Mouse (Mus musculus) skeletal muscle tissue, postnatal 0 days (tissue): ENCODE measurements around the gene Patj. TPM values are rescaled to one million over a fixed set of nuclear protein-coding genes. Genes with fewer than 3 reads are reported as not detected.

Experiments used
- microRNA-seq, 2 experiments: library from miRNA; unstranded; fragments of <30 nt; microRNA quantifications; one replicate each; pipeline ENCODE4; 2016
- polyA plus RNA-seq: library from polyadenylated mRNA; unstranded; fragments of >200 nt; fragmentation: Nextera tagmentation; extraction: Ambion mirVana; gene quantifications from 2 replicates; pipeline ENCODE4 v1.2.1, GENCODE M21; 2015

The Patj gene
- polyA plus RNA-seq = 2.1 and 3.1 TPM in 2 replicates

DNA sequence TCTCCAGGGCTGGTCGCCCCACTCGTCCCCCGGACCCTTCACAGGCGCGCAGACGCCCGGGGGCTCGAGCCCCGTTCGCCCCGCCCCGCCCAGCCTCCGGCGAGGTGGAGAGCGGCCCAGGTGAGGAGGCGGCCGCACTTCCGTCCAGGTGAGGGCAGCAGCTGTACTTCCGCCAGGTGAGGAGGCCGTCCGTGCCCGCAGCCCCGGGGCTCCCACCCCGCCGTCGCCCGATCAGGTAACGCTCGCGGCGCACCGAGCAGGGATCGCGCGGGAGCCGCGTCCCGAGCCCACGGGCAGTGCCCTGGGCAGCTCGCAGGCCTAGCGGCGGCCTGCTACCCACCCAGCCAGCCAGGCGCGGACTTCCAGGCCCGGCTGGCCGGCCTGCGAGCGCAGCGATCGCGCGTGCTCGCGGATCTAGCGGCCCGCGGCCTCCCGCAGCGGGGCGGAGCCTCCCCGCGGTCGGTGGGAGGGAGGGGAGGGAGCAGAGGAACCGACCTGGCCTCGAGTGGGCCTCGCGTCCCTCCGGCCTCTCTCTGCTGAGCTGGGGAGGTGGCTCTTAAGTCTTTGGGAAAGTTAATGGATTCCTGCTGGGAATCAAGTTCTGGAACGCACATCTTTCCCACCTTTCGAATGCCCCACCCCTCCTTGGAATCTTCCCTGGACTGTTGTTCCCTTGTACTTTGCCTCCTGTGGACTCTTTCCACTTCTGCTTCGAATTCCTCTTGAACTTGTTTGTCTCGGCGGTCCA, at the start of gene Patj:
Gene Patj (plus strand): TSS at position 96 of the 748 bp plus-strand sequence.

DNA sequence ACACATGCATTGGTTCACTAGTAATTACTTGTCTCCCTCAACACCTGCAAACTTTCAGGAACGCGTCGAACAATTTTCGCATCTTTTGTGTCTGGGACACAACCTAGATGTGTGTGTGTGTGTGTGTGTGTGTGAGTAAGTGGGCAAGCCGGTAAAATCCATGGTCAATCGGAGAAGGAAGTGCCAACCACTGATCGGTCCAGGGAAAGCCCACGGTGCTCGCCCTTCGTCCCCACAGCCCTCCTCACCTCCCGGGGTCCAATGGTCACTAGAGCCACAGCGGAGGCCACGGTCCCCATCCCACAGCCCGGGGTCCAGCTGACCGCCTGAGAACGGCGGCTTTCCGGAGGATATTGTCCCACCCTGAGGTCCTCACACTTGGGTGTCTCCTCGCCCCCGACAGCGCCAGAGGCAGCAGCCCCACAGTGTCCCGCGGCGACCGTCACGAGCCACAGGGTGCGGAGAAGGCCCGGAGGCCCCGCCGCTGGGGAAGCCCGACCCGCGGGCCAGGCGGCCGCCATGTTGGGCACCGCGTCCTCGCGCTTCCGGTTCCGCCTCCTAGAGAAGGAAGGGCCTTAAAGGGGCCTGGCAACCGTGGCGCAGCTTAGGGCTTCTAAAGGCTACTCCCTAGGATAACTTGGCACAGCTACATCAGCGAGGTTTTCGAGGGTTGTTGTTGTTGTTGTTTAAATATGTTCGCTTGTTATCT, 12.7 kb upstream of the Patj start, which contains the start of gene Tm2d1:
Gene Tm2d1 (minus strand): TSS at position 591 of the 709 bp plus-strand sequence.

DNA sequence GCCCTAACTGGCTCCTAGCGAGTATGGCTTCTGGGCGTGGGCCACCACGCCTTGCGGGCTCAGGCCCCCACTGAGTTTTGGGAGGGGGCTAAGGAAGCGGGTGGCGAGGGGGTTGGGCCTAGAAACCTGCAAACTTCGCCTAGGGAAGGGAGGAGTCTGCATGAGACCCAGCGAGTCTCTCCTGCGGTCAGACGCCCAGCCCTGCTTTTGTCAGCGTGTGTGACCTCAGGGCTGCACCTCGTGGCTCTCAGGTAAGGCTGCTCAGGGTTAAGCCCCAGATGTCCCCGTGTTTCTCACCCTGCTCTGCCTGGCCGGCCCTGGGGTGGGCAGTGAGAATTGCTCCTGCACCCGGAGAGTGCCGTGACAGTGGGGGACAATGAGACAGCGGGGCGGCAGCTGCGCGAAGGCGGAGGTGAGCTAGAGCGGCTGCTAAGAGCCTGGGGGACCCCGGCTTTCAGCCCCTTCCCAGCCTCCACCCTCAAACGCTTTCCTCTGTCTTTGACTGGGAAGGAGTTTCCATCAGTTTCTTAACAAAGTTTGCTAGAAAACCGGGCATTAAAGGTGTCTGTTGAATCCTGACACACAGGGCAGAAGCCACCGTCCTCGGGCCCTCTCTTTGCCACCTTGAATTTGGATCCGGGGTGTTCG, 331.1 kb downstream of the Patj start, which contains the start of gene L1td1:
Gene L1td1 (plus strand): TSS at position 145 of the 648 bp plus-strand sequence.

Small RNAs within 50 kb of the gene (microRNA-seq; reads per million reads assigned to microRNA genes)
- 0 reads per million in 2 experiments for gene Gm22625
- gene Gm26154 = 0 reads per million in 2 experiments

Other genes with a start within 250 kb of the Patj start
- 94.4 and 99.7 TPM in 2 replicates for gene Tm2d1, start 12.5 kb upstream of the Patj start, polyA plus RNA-seq